Mouse (Mus musculus) Muller cell, postnatal 12 days (primary cell): Measurements from ENCODE around the gene Nprl3.
"Not testable (repeated sequence)": the region's sequence is repeated elsewhere in the genome, so short reads cannot be mapped to it uniquely, and the experiment has no call there.

Experiments used
- DNase-seq: peaks from one replicate; pipeline ENCODE4 v3.0.0-alpha.2; 2015; ENCODE audit errors: inconsistent ontology term

Gene Nprl3

GRCm38 (mm10) chr11:32225222-32226104 is 42.0 kb downstream of the Nprl3 start:
- DNase-seq, result no peak

- DNase-seq, result peak; percentile 73
Measured at GRCm38 (mm10) chr11:32224468-32225139, 42.9 kb downstream of the Nprl3 start.

GRCm38 (mm10) chr11:32223297-32223967 is 44.1 kb downstream of the Nprl3 start:
- DNase-seq, result no peak

GRCm38 (mm10) chr11:32222570-32223194 is 44.8 kb downstream of the Nprl3 start:
- DNase-seq, result peak; percentile 46

- peak; percentile 88 for DNase-seq
Measured at GRCm38 (mm10) chr11:32221951-32222409, 45.5 kb downstream of the Nprl3 start, which contains the start of gene Rhbdf1. Gene Rhbdf1 (minus strand): TSS chr11:32222300.

- DNase-seq, result peak; percentile 83
Measured at GRCm38 (mm10) chr11:32221225-32221950, 46.1 kb downstream of the Nprl3 start.

- DNase-seq, result no peak
Measured at GRCm38 (mm10) chr11:32220607-32221224, 46.8 kb downstream of the Nprl3 start.

GRCm38 (mm10) chr11:32219287-32219686 is 48.2 kb downstream of the Nprl3 start:
- DNase-seq, result no peak

- peak; percentile 87 for DNase-seq
Measured at GRCm38 (mm10) chr11:32218501-32219050, 48.9 kb downstream of the Nprl3 start.

GRCm38 (mm10) chr11:32216851-32217250 is 50.7 kb downstream of the Nprl3 start:
- peak; percentile 60 for DNase-seq

GRCm38 (mm10) chr11:32215372-32216162 is 51.9 kb downstream of the Nprl3 start:
- DNase-seq, result no peak

GRCm38 (mm10) chr11:32210623-32211022 is 56.9 kb downstream of the Nprl3 start:
- DNase-seq, result no peak

GRCm38 (mm10) chr11:32205058-32205873 is 62.2 kb downstream of the Nprl3 start, which contains the start of gene Snrnp25:
Gene Snrnp25 (plus strand): TSS chr11:32205415.
- peak; percentile 95 for DNase-seq

- no peak for DNase-seq
Measured at GRCm38 (mm10) chr11:32201922-32202685, 65.4 kb downstream of the Nprl3 start.

GRCm38 (mm10) chr11:32200992-32201391 is 66.5 kb downstream of the Nprl3 start:
- DNase-seq, result not testable (repeated sequence)

- no peak for DNase-seq
Measured at GRCm38 (mm10) chr11:32200075-32200601, 67.4 kb downstream of the Nprl3 start, which contains the start of gene Il9r. Gene Il9r (minus strand): TSS chr11:32200279.

GRCm38 (mm10) chr11:32199230-32199629 is 68.3 kb downstream of the Nprl3 start:
- DNase-seq, result no peak
